Mouse (Mus musculus) cerebellum, adult 9-11 months (tissue): ENCODE data around the gene Ofcc1.

Experiments used
- DNase-seq: peaks from one replicate; pipeline ENCODE4 v3.0.0; 2022

The Ofcc1 gene

DNA sequence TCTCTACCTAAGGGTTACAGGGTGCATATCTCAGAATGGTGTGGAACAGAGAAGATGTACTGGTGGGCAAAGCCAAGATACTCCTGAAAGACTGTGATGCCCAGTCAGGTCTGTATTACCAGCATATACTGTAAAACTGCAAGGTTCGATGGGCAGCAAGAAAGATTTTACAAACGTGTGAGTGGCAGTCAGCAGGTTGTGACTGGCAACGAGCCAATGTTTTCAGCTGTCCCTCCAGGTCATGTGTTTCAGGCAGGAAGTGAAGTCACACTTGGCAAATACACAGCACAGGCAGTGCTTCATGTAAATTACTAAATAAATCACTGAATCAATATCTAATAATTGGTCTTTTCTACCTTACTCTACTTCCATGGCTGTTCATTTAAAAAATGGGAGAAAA, at the start of gene Ofcc1:
Ofcc1 (minus strand) TSS at position 163 of the 400 bp plus-strand sequence.
- DNase-seq, result no peak

DNA sequence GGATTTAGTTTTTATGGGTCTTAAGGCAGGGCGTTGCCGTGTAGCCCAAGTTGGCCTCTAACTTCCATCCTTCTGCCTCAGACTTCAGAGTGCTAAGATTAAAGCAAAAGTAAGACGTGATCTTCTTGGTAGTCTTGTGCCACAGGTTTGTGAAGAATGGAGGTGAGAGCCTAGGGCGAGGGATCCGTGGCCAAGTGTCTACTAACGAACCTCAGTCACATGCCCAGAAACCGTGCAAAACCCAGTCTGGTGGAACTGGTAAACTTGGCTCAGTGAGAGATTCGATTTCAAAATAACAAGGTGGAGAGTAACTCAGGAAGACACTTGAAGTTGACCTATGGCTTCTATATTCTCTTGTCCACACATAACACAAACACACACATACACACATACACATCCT, 28.9 kb upstream of the Ofcc1 start:
- no peak for DNase-seq

DNA sequence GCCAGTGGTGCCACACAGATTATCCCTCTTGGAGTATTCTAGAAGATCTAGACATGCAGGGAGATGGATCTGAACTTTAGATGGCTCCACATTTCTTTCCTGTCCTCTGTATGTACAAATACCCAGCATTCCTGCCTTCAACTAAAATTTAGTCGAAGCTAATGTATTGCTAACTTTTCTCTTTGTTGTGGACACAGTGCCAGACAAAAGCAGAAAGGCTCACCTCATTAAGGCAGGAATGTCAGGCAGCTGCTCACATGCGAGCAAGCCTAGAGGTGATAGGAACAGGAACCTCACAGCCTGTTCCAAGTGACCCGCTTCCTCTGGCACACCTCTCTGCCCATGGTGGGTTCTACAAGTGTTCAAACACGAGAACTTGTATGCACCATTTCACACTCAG, 26.2 kb upstream of the Ofcc1 start:
- DNase-seq, result no peak

DNA sequence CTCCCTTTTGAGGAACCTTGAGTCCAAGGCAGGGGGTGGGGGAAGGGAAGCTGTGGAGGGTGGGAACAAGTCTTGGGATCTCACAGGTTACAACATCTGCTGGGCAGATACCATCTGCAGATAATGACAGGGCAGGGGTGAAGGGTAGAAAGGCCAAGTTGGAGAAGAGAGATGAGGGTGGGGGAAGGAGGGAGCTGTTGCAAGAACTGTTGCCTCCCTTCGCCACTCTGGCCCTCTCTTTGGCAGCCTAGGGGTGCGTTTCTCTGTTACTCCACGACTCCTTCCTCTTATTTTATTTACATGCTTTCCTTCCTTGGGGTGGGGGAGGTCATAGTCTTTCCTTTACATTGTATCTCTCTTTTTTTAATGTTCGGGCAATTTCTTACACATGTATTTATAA, 23.7 kb upstream of the Ofcc1 start:
- no peak for DNase-seq

DNA sequence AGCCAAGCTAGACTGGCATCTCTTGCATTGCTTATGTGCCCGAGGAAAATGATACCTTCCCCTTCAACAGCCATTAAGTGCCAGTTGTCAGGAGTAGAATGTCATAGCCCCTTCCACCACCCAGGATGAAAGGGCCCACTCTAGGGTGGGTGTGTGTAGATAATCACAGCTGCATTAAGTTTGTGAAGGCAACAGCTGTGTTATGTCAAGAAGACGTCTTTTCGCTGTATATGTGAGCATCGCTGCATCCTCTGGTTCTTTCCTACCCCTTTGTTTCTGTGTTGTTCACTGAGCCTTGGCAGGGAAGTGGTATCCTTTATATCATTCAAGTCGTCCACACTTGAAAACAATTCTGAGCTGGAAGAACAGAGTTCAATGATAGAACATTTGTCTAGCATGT, 15.5 kb upstream of the Ofcc1 start:
- no peak for DNase-seq

- DNase-seq, result no peak
Observed at GRCm38 (mm10) chr13:40366762-40367161, 5.5 kb upstream of the Ofcc1 start.

DNA sequence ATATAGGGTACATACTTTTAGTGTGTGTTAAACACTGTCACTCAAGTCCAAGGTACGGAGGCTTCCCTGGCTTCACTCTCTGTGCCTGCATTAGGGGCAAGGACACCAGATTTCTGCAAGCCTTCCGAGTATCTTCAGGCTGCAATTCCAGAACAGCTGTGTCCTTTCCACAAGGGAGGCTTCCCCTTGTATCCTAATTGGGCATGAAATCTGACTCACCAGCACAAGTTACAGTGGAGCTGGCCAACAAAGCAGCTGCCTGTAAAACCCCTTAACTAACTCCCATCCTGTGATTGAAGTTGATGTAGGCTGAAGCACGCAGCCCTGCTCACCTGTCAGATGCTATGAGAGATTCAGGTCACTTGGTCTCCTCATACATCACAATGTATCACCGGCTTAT, 3.6 kb upstream of the Ofcc1 start:
- DNase-seq, result no peak

DNA sequence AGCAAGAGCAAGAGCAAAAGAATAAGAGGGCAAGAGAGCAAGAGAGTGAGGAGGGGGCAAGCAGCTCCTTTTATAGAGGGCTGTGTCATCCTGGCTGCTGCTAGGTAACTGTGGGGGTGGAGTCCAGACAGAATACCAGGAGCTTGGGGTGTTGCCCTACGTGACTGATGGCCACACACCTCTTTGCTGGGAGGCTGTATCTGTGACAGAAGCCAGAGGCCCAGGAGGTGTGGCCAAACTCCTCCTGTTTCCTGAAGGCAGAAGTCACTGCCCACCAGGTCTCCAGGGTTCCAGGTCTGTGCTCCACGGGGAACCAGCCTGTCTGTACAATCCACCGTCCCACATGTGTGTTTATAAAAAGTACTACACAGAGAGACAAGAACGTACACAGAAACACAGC, 558 bp downstream of the Ofcc1 start:
- DNase-seq, result no peak

DNA sequence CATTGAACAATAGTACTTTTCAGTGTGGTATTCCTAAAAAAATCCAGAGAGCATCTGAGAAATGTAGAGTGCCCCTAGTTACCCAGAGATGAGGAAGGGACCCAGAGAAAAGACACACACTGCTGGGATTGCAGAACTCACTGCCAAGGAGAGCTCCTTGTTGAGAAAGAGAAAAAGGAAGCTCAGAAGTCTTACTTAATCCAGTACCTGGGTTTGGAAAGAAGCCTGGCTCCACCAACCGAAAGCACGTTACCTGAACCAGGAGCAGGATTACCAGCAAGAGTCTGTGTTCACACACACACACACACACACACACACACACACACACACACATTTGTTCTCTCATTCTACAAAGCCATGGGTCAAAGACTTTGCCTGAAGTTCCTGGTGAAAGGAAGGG, 14.2 kb downstream of the Ofcc1 start:
- no peak for DNase-seq

DNA sequence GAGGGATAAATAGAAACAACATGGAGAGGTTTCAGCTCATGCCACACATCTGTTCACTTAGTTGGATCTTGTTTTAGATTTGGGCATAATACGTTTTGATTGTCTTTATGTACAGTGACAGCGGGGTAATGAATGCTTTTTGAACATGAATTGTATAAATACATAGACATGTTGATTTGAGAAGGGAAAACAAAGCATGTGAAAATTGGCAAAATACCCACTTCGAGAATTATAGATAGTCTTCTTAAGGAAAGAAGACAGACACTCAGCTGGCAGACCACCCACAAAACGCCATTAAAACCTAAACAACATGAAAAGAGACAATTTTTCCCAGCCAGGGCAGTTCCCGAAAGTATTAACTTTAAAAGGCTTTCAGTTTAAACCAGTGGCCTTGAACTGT, 37.9 kb downstream of the Ofcc1 start:
- DNase-seq, result no peak

DNA sequence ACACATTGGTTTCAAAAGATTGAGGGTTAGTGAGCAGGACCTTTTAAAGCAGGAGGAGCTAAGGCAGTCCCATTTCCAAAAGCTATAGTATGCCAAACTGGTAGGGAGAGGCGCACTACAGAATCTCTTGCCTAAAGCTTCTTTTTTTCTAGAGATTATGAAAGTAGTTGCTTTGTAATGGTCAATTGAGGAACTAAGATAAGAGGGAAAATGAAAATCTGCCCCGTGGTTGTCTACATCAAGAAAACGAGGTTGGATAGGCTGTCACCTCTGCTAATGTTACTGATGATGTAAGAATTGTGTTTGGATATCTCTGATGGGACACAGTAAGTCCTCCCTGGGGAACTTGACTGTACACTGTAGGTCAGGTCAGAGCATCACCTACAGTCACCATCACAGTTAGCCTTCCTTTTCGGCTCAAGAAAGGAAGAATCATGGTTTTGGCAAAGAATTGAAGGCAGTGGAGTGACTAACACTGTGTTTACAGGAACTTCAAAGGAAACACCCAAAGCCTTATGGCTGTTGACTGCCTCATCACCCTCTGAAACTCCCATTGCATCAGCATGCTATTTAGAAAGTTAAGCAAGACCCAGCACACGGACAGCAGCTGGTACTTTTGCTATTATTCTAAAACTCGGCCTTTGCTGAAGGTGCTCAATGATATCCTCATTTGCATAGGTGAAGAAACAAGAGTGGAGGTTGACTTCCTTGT, 40.3 kb downstream of the Ofcc1 start:
- no peak for DNase-seq

GRCm38 (mm10) chr13:40317731-40318130, 43.5 kb downstream of the Ofcc1 start:
- no peak for DNase-seq

GRCm38 (mm10) chr13:40315158-40315792, 46.0 kb downstream of the Ofcc1 start:
- DNase-seq, result no peak

DNA sequence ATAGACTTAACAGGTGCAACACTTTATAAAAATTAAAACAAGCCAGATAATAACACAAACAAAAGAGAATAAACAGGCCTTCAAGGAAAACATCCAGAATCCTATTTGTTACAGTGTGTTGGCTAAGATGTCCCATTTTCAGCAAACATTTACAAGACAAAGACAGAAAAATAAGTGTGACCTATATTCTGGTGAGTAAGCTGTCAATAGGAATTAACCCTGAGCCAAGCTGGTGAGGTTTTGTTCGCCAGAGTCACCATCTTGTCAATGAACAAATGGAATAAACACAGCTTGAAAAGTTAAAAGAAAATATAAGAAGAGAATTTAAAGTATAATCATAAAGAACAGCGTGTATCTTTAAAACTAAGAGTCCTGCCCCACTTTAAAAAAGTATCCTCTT, 68.4 kb downstream of the Ofcc1 start:
- no peak for DNase-seq

- DNase-seq, result no peak
Observed at GRCm38 (mm10) chr13:40290846-40291245, 70.4 kb downstream of the Ofcc1 start.

DNA sequence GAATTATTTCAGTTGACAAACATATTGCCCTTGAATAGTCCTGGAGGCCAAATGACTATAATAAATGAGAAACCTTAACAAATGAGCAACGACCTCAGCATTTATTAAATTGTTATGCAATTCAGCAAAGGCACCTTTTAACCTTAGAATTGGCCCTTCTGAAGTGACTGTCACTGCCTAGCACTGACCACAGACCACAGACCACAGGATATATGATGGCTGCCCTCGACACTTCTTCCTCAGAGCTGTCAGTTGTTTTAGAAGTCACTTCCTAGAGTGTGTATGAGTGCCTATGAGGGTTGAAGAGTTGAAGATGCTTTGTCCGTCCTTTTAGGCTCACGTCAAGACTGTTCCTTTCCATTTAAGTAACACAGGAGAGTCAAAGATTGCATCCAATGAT, 72.6 kb downstream of the Ofcc1 start:
- no peak for DNase-seq

DNA sequence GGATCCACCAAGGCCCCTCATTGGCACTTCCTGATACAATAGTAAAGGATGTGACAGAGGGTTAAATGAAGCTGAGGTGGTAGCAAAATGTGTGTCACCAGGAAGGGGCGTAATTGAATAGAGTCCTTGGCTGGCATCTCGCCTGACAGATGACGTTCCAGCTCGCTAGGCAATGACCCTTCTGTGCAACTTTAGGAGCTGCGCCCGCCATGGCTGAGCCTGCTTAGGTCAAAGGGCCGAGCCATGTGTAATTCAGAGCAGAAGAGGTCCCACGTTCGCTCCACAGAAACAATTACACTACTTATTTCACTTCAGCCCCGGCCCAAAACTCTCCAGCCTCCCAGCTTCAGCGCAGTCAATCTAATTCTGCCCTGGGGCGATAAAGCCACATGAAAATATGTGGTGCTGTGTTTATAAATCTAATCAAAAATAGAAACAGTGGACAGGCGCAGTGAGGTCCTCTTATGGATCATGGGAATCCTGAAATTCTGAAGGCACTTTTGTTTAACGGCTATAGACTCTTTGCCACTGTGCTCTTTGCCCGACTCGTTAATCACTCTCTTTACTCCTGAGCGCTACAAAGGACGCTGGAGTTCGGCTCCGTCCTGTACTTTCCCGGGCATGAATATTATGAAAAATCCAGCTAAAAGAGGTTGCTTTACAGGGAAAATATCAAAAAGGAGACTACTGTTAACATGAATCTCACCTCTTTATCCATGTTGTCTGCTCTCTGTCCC, 73.8 kb downstream of the Ofcc1 start:
- DNase-seq, result no peak

DNA sequence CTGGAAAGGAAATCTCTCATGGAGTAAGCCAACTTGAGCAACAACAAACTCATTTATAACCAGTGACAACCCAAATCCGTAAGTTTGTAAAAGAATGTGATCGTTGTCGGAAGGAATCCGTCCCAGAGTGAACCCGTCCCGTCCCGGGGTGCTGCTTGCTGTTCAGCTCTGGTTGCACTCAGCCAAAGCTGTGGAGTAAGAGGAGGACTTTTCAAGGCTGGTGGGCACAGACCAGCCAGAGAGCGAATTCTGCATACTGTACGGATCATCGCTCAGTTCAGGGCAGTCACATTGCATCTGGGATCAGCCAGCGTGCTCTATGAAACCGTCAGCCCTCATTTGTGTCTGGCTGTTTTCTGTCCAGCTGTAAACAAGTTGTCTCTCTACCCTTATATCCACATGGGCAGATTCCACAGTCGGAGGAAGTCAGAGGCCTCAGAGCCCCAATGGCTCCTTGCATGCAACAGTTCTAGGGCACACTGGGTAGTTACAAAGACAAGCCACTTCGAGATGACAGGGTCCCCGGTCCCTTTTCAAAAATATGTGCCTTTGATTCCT, 75.9 kb downstream of the Ofcc1 start:
- DNase-seq, result no peak

- no peak for DNase-seq
Observed at GRCm38 (mm10) chr13:40280616-40281015, 80.6 kb downstream of the Ofcc1 start.

DNA sequence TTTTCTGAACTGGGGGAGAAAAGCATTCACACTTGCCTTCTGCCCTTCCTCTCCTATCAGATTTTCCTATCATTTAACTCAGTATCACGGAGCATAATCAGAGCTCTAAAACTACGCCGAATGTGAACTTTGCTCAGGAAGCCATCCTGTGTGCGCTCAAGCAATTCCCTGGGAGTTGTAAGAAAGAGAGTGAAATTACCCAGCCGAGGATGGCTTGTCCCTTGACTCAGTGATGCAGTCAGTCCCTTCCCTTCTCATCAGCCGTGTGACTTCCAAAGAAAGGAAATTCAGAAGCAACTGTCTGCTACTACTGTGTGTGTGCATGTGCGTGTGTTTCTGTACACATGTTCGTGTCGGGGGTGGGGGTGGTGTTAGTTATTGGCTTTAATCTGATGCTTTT, 93.7 kb downstream of the Ofcc1 start:
- DNase-seq, result no peak

DNA sequence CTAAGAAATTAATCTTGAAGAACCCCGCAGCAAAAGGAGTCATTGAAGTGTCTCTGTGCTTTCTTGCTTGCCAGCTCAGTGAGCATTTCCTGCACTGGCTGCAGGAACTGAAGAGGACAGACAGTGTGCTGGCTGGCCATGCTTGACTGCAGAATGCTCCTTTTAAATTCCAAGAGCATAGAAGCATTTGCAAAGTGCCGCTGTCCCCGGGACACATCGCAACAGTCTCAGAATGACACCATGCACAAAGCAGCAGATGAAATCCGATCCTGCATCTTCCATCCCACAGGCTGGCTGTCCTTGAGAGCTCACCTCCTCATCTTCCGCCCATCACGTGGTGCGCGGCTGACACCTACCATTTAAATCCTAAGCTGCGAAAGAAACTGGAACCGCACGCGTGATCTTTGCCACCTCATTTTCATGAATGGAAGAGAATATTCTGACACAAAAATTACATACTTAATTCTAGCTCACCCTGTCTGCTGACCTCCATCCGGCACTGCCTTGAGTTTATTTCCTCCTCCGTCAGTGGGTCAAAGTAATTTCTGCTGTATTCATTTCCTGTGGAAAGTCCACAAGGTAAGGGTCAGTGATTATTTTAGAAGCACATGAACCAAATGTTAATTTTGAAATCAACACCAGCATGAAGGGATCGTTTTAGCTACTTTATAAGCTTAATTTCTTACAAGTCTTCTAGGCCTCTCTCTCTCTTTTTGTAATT, 98.0 kb downstream of the Ofcc1 start:
- DNase-seq, result peak; percentile 4

- no peak for DNase-seq
Observed at GRCm38 (mm10) chr13:40258757-40259156, 102.5 kb downstream of the Ofcc1 start.

- DNase-seq, result no peak
Observed at GRCm38 (mm10) chr13:40243821-40244220, 117.4 kb downstream of the Ofcc1 start.
